Mouse (Mus musculus) midbrain, embryonic 10.5 days (tissue): ENCODE measurements around the gene Esyt2. TPM values are rescaled to one million over a fixed set of nuclear protein-coding genes. Genes with fewer than 3 reads are reported as not detected.

ENCODE experiments used
- DNase-seq: peaks from one replicate; pipeline ENCODE4 v3.0.0-alpha.2; 2017; ENCODE audit warnings: low spot score
- H3K27ac ChIP-seq: fragments of 300-500 bp; sonication (generic); replicated peaks from 2 replicates; pipeline ENCODE4 v1.5.1; 2016; ENCODE audit warnings: mild to moderate bottlenecking
- H3K27me3 ChIP-seq: fragments of 300-500 bp; sonication (generic); 2 replicates; pipeline ENCODE4 v1.6.1; 2016; ENCODE audit warnings: low read depth, mild to moderate bottlenecking; ENCODE audit not compliant: poor library complexity, severe bottlenecking
- H3K36me3 ChIP-seq: fragments of 300-500 bp; sonication (generic); 2 replicates; pipeline ENCODE4 v1.6.1; 2016; ENCODE audit warnings: mild to moderate bottlenecking, moderate library complexity
- H3K4me1 ChIP-seq: fragments of 300-500 bp; sonication (generic); 2 replicates; pipeline ENCODE4 v1.6.1; 2016
- H3K4me3 ChIP-seq: fragments of 300-500 bp; sonication (generic); 2 replicates; pipeline ENCODE4 v1.5.1; 2016; ENCODE audit warnings: mild to moderate bottlenecking, moderate library complexity
- H3K9me3 ChIP-seq: fragments of 300-500 bp; sonication (generic); replicated peaks from 2 replicates; pipeline ENCODE4 v1.6.1; 2016; ENCODE audit warnings: mild to moderate bottlenecking
- WGBS: fragments of 180-500 bp; shearing (Covaris S2); methylation state at CpG from one replicate; pipeline ENCODE4 v1.1.7; 2016; 5-methylcytosine and 5-hydroxymethylcytosine counted together
- polyA plus RNA-seq: library from polyadenylated mRNA; unstranded; fragments of >200 nt; fragmentation: Nextera tagmentation; extraction: Ambion mirVana; gene quantifications from 2 replicates; pipeline ENCODE4 v1.2.1, GENCODE M21; 2016

Gene Esyt2
- polyA plus RNA-seq, result 12.3 and 13.7 TPM in 2 replicates

- under 1% methylated on average over 68 of the region's 68 CpGs for WGBS
These were observed at the start of gene Esyt2 for GRCm38 (mm10) chr12:116280653-116281364. Gene Esyt2 (plus strand): TSS chr12:116281196.

GRCm38 (mm10) chr12:116231612-116232011 is 49.4 kb upstream of the Esyt2 start:
- Histone ChIP-seq H3K4me3 (no peak overlapping the region), H3K9me3 (no peaks in the 10 kb centered on the region), H3K36me3 (0 out of 2 replicates have a peak, but pooled peaks cover 6% of the 10 kb centered on the region), H3K4me1 (no peaks in the 10 kb centered on the region), H3K27me3 (no peaks in the 10 kb centered on the region), H3K27ac (no peak overlapping the region)
- no peak for DNase-seq
- WGBS, result 93% methylated on average over 12 of the region's 12 CpGs

More at GRCm38 (mm10) chr12:116280653-116281364, at the start of gene Esyt2:
- H3K36me3 ChIP-seq, result no peaks in the 10 kb centered on the region
- peak within 1 kb of the TSS; percentile 95 for H3K27ac ChIP-seq
- peaks cover 21% of the 10 kb centered on the region for H3K4me1 ChIP-seq
- H3K4me3 ChIP-seq, result peak within 1 kb of the TSS; percentile 97
- H3K9me3 ChIP-seq, result no peaks in the 10 kb centered on the region
- peak; percentile 100 for DNase-seq
- no peaks in the 10 kb centered on the region for H3K27me3 ChIP-seq

GRCm38 (mm10) chr12:116232061-116232460 is 48.9 kb upstream of the Esyt2 start:
- H3K4me3 ChIP-seq, result no peak overlapping the region
- H3K9me3 ChIP-seq, result no peaks in the 10 kb centered on the region
- 0 out of 2 replicates have a peak, but pooled peaks cover 6% of the 10 kb centered on the region for H3K36me3 ChIP-seq
- DNase-seq, result no peak
- 84% methylated on average over 1 of the region's 1 CpGs for WGBS
- no peaks in the 10 kb centered on the region for H3K4me1 ChIP-seq
- no peaks in the 10 kb centered on the region for H3K27me3 ChIP-seq
- no peak overlapping the region for H3K27ac ChIP-seq

- Histone ChIP-seq H3K9me3 (no peaks in the 10 kb centered on the region), H3K27ac (no peak overlapping the region), H3K27me3 (no peaks in the 10 kb centered on the region), H3K4me1 (no peaks in the 10 kb centered on the region), H3K4me3 (no peak overlapping the region), H3K36me3 (no peaks in the 10 kb centered on the region)
- no peak for DNase-seq
- 82% methylated on average over 4 of the region's 4 CpGs for WGBS
These were observed 45.6 kb upstream of the Esyt2 start for GRCm38 (mm10) chr12:116235356-116235755.

- 84% methylated on average over 3 of the region's 3 CpGs for WGBS
- no peak overlapping the region for H3K4me3 ChIP-seq
- DNase-seq, result no peak
These were observed 44.3 kb upstream of the Esyt2 start for GRCm38 (mm10) chr12:116236658-116237057.

GRCm38 (mm10) chr12:116238370-116238769 is 42.6 kb upstream of the Esyt2 start:
- H3K27me3 ChIP-seq, result no peaks in the 10 kb centered on the region
- H3K4me1 ChIP-seq, result no peaks in the 10 kb centered on the region
- H3K9me3 ChIP-seq, result no peaks in the 10 kb centered on the region
- no peak overlapping the region for H3K4me3 ChIP-seq
- no peak for DNase-seq
- no peak overlapping the region for H3K27ac ChIP-seq
- H3K36me3 ChIP-seq, result peaks cover 6% of the 10 kb centered on the region

More at GRCm38 (mm10) chr12:116236658-116237057, 44.3 kb upstream of the Esyt2 start:
- Histone ChIP-seq H3K36me3 (no peaks in the 10 kb centered on the region; the same call in 1 of the 2 replicates), H3K4me1 (no peaks in the 10 kb centered on the region), H3K27ac (no peak overlapping the region), H3K9me3 (no peaks in the 10 kb centered on the region), H3K27me3 (no peaks in the 10 kb centered on the region)

- H3K4me3 ChIP-seq, result no peak overlapping the region
- H3K4me1 ChIP-seq, result no peaks in the 10 kb centered on the region
- no peaks in the 10 kb centered on the region for H3K27me3 ChIP-seq
- peaks cover 6% of the 10 kb centered on the region for H3K36me3 ChIP-seq
- no peak for DNase-seq
- WGBS, result 69% methylated on average over 3 of the region's 3 CpGs
- H3K27ac ChIP-seq, result no peak overlapping the region
- no peaks in the 10 kb centered on the region for H3K9me3 ChIP-seq
These were observed 42.2 kb upstream of the Esyt2 start for GRCm38 (mm10) chr12:116238803-116239202.

- WGBS, result 81% methylated on average over 1 of the region's 1 CpGs
- H3K4me1 ChIP-seq, result no peaks in the 10 kb centered on the region
- no peaks in the 10 kb centered on the region for H3K9me3 ChIP-seq
- no peaks in the 10 kb centered on the region for H3K27me3 ChIP-seq
- H3K36me3 ChIP-seq, result peaks cover 32% of the 10 kb centered on the region
- H3K27ac ChIP-seq, result no peak overlapping the region
- no peak for DNase-seq
- no peak overlapping the region for H3K4me3 ChIP-seq
These were observed 36.4 kb upstream of the Esyt2 start for GRCm38 (mm10) chr12:116244601-116245000.

- no peak for DNase-seq
- Histone ChIP-seq H3K4me1 (no peaks in the 10 kb centered on the region), H3K9me3 (no peaks in the 10 kb centered on the region), H3K36me3 (peaks cover 20% of the 10 kb centered on the region), H3K27me3 (no peaks in the 10 kb centered on the region), H3K27ac (no peak overlapping the region), H3K4me3 (no peak overlapping the region)
- 86% methylated on average over 8 of the region's 8 CpGs for whole genome bisulfite sequencing
These were observed 26.3 kb upstream of the Esyt2 start for GRCm38 (mm10) chr12:116254652-116255051.

- H3K4me3 ChIP-seq, result no peak overlapping the region
These were observed 25.4 kb upstream of the Esyt2 start for GRCm38 (mm10) chr12:116255636-116256035.

GRCm38 (mm10) chr12:116258321-116258720 is 22.7 kb upstream of the Esyt2 start:
- peaks cover 24% of the 10 kb centered on the region for H3K4me1 ChIP-seq
- H3K9me3 ChIP-seq, result no peaks in the 10 kb centered on the region
- no peak for DNase-seq
- peaks cover 20% of the 10 kb centered on the region for H3K36me3 ChIP-seq
- no peak overlapping the region for H3K4me3 ChIP-seq
- H3K27me3 ChIP-seq, result no peaks in the 10 kb centered on the region
- no peak overlapping the region for H3K27ac ChIP-seq
- WGBS, result 93% methylated on average over 2 of the region's 2 CpGs

More at GRCm38 (mm10) chr12:116255636-116256035, 25.4 kb upstream of the Esyt2 start:
- no peaks in the 10 kb centered on the region for H3K4me1 ChIP-seq
- no peak overlapping the region for H3K27ac ChIP-seq
- WGBS, result 89% methylated on average over 11 of the region's 11 CpGs
- H3K9me3 ChIP-seq, result no peaks in the 10 kb centered on the region
- H3K27me3 ChIP-seq, result no peaks in the 10 kb centered on the region
- peaks cover 20% of the 10 kb centered on the region for H3K36me3 ChIP-seq
- DNase-seq, result no peak

- 3% methylated on average over 47 of the region's 47 CpGs for WGBS
- Histone ChIP-seq H3K36me3 (no peaks in the 10 kb centered on the region), H3K4me1 (peaks cover 25% of the 10 kb centered on the region), H3K9me3 (no peaks in the 10 kb centered on the region), H3K27me3 (peaks cover 4% of the 10 kb centered on the region; the same call in 1 of the 2 replicates), H3K4me3 (peak within 1 kb of the TSS; percentile 74), H3K27ac (peak within 1 kb of the TSS; percentile 86)
- peak; percentile 89 for DNase-seq
These were observed 18.2 kb upstream of the Esyt2 start, which contains the start of gene Wdr60 for GRCm38 (mm10) chr12:116262555-116263341. Gene Wdr60 (minus strand): TSS chr12:116263022.

GRCm38 (mm10) chr12:116264756-116265155 is 16.2 kb upstream of the Esyt2 start:
- 89% methylated on average over 2 of the region's 2 CpGs for WGBS
- no peak for DNase-seq
- peaks cover 4% of the 10 kb centered on the region; the same call in 1 of the 2 replicates for H3K27me3 ChIP-seq
- peaks cover 25% of the 10 kb centered on the region for H3K4me1 ChIP-seq
- no peaks in the 10 kb centered on the region for H3K36me3 ChIP-seq
- H3K9me3 ChIP-seq, result no peaks in the 10 kb centered on the region
- no peak overlapping the region for H3K27ac ChIP-seq
- no peak overlapping the region for H3K4me3 ChIP-seq
